Mouse (Mus musculus) CD4-positive, CD25-positive, alpha-beta regulatory T cell, adult 2 months (primary cell): ENCODE data around the gene Arnt2.
A peak's percentile ranks its signal among the peaks of the same experiment; 100 is the strongest.

Experiments
- DNase-seq: peaks from one replicate; pipeline ENCODE4 v3.0.0-alpha.2; 2012; ENCODE audit warnings: low read depth, low spot score

Gene Arnt2

GRCm38 (mm10) chr7:84397320-84397719 is 12.7 kb downstream of the Arnt2 start:
- no peak for DNase-seq

- no peak for DNase-seq
Measured at GRCm38 (mm10) chr7:84396581-84396980, 13.4 kb downstream of the Arnt2 start.

DNA sequence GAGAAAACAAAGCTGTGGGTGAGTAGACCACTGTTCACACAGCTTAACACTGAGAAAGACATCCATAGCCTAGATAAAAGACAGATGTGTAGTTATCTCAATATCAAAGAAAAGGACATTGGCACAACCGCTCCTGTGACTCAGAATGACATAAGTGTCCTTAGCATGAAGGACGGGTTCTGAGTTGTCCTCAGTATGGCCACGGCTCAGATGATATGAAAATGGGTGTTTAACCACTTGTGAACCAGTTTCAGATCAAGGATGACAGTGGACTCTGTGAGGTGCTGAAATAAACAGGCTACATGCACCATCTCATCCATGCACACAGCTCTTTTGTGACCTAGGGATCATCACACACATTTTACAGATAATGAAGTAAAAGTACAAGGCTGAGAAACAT is 22.1 kb downstream of the Arnt2 start:
- DNase-seq: no peak

DNA sequence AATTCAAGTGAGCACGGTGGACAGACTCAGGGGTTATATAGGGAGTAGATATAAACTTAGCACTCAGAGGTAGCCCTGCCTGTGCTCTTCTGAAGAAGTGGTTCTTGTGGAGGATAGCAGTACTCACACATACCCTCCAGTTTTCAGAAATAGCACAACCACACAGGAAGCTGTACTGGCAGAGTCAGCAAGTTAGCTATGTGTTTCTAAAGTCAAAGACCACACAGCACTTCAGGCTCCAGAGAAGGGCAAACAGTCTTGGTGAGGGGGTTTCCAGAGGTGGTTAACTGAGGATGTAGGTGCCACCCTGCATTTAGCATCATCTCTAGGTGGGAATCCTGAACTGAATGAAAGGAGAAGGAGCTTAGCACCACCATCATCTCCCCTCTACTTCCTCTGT is 23.5 kb downstream of the Arnt2 start:
- peak; percentile 45 for DNase-seq

GRCm38 (mm10) chr7:84384778-84385177 is 25.2 kb downstream of the Arnt2 start:
- no peak for DNase-seq

DNA sequence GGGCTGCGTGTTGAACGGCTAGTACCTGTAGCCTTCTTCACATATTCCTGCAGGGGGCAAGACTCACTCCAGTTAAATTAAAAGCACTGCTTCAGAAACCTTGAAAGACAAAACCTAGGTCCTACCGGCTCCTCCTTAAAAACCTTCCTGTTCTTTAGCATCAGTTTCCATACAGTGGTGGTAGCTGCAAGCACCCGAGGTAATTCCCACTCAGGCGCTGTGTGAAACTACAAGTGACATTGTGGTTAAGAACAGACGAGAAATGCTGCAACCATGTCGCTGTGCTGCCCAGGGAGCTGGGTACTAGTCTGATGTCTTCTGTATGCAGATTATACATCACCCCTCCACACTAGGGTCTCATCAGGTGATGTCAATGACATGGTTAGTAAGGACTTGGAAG is 25.9 kb downstream of the Arnt2 start:
- no peak for DNase-seq

- DNase-seq: no peak
Measured at GRCm38 (mm10) chr7:84382346-84382745, 27.6 kb downstream of the Arnt2 start.

DNA sequence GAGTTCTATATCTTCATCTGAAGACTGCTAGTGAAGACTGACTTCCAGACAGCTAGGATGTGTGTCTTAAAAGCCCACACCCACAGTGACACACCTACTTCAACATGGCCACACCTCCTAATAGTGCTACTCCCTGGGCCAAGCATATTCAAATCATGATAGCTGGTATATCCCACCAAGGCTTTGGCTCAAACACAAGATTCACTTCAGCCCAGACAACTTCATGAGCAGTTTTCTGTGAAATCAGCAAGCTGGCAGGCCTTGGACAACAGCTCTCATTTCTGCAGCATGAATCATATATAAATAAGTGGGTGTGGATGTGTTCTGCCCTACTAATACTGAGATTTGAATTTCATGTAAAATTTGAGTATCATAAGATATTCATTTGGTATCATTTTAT is 29.2 kb downstream of the Arnt2 start:
- DNase-seq: no peak

- no peak for DNase-seq
Measured at GRCm38 (mm10) chr7:84377330-84377729, 32.6 kb downstream of the Arnt2 start.

- DNase-seq: no peak
Measured at GRCm38 (mm10) chr7:84373691-84374090, 36.3 kb downstream of the Arnt2 start.

DNA sequence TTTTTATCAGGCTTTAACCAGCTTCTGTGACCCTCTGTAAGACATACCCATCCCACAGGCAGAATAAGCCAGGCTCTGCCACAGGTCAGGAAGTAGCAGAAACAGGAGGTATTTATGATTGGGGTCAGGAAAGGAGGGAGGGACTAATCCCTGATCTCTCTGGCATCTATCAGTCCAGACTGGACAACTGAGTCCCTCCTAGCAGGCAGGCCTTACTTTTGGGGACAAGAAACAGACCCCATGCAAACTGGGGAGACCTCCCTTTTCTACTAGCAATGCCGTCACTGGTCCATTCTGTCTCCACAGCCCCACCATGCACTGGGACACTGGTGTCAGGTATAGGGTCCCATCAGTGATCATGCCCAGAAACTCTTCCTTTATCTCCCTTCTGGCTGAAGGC is 37.1 kb downstream of the Arnt2 start:
- DNase-seq: no peak

- no peak for DNase-seq
Measured at GRCm38 (mm10) chr7:84372280-84372679, 37.7 kb downstream of the Arnt2 start.

- no peak for DNase-seq
Measured at GRCm38 (mm10) chr7:84370911-84371592, 38.9 kb downstream of the Arnt2 start.

GRCm38 (mm10) chr7:84366251-84366650 is 43.7 kb downstream of the Arnt2 start:
- DNase-seq: no peak

- no peak for DNase-seq
Measured at GRCm38 (mm10) chr7:84362711-84363110, 47.3 kb downstream of the Arnt2 start.

DNA sequence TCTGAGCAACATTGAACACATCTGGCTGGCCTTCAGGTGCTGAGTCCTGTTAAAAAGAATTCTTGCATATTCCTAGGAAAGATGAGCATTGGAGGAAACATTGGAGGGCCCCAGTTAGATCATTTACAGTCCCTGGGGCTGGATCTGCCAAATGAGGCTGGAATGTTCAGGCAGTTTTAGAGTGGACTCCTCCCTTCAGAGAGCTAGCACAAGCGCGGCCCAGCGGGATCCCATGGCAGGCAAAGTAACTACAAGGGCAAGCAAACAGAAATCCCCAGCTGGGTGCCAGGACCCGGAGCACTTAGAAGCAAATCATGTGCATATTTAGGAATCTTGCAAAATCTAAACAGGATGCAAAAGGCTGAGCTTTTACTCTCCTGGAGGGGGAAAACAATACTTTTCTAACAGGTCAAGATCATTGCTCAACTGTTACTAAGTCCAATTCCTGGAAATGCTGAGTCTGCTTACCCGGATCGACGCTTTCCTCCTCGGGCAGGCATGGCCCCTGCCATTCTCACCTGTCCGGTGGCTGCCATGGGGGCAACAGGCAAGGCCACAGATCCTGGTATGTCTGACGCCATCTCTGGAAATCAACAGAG is 48.8 kb downstream of the Arnt2 start:
- no peak for DNase-seq

DNA sequence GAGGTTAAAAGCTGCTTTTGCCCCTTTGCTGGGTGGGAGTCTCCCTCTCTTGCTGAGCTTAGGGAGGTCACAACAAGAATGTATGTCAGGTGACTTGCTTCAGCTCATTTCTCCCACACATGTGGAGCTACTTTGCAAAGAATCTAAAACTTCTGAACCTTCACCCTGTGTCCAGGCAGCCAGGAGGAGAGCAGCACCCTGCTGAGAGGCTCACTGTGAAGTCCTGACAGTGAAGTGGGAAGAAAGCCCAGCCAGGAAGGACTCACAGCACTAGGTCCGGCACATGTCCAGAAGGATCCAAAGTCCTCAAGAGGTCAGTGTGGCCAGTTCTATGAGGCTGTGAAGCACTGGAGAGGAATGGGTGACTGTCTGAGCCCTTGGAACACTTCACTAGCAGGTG is 51.5 kb downstream of the Arnt2 start:
- DNase-seq: no peak

DNA sequence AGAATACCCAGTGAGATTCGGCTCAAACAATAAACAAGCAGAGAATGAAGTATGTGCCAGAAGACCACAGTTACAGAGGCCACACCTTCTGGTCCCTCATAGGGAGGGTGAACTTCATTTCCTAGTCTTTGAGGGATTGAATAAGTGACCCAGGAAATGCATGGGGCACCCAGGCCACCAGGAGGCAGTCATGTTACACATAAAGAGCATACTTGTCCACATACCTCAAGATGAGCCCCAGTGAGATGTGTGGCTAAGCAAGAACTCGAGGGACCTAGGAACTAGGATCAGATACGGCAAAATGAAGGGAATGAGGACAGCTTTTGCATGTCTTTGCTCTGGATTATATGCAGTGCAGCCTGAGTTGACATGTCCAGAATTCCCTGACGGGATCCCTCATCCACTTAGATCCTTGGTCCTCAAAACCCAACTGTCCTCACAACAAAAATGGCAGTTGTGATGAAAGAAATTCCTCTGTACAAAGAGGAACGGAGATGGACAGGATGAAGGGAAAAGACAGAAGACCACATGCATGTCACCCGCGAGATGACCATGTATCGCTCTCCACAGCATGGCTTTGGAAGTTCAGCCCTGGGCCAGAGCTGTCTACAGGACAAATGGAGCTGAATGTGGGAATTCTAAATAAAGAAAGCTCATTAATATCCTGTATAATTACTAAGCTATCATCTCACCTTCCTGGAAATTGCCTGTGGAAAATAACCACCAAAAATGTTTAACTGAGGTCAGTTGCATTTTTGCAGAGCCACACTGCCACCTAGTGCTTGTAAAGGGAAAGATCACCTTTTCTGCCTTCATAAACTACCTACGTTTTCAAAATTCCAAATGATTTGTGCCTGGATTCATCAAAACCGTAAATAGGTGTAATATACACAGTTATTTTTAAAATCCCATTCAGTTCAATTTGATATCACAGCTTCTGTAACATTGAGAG is 54.1 kb downstream of the Arnt2 start:
- DNase-seq: peak; percentile 71

GRCm38 (mm10) chr7:84354890-84355289 is 55.1 kb downstream of the Arnt2 start:
- no peak for DNase-seq

- no peak for DNase-seq
Measured at GRCm38 (mm10) chr7:84350529-84350928, 59.4 kb downstream of the Arnt2 start.

DNA sequence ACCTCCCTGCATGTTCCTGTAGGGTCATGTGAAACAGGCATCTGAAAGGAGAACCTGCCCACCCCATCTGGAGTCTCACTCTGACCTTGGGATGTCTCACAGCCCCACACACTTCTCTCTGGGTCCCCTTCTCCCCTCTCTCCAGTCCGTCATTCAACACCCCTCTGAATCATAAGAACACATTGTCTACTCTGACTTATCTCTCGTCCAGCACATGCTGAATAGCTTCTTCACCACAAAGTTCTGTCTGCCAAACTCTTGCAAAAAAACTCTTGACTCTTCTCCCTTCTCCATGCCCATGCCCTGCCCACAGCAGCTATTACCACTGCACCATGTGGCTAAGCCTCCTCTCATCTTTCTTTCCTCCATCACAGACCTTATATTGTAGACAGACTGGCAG is 60.0 kb downstream of the Arnt2 start:
- no peak for DNase-seq

DNA sequence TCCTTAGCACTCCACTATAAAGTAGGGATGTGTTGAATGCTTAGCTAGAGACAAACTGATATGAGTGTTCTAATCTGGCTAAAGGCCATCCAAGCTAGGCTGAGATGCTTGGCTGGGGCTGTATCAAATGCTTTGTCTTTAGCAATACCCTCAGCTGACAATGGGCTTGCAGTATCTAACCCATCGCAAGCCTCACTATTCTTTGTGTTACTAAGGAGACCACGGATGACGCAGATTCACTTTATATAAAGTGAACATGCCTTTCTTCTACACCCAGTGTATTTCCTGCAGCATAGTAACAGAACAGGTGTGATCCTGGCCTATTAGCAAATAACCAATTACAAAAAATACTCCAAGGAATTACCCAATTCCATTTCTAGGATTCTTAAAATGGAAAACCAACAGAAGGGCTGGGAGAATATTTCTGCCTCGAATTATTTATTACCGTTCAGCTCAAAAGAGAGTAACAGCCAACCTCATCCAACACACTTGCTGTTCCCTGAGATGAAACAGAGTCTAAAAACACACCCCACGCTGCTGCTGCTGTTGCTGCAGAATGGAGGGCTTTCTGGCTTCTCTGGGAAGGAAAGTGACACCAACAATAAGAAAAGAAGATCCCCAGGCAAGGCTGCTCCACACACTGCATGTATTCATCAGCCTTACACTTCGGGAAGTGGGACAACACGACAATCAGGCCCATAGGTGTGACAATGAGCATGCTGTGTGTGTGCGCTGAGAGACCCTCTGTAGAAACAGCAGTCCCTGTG is 61.6 kb downstream of the Arnt2 start:
- DNase-seq: no peak
